Mouse (Mus musculus) erythroblast, embryonic 14.5 days (primary cell): ENCODE data around the gene Pappa. TPM values are rescaled to one million over a fixed set of nuclear protein-coding genes. Genes with fewer than 3 reads are reported as not detected.

ENCODE experiments used
- H3K27me3 ChIP-seq: 2 replicates; pipeline ENCODE4 v1.6.1; 2012; ENCODE audit warnings: inconsistent platforms; ENCODE audit not compliant: control insufficient read depth
- H3K36me3 ChIP-seq: 2 replicates; pipeline ENCODE4 v1.6.1; 2012; ENCODE audit warnings: mild to moderate bottlenecking, inconsistent platforms; ENCODE audit not compliant: control insufficient read depth
- H3K4me1 ChIP-seq: 2 replicates; pipeline ENCODE4 v1.6.1; 2012; ENCODE audit warnings: inconsistent platforms; ENCODE audit not compliant: control insufficient read depth
- H3K4me3 ChIP-seq: replicated peaks from 2 replicates; pipeline ENCODE3; 2012; ENCODE audit warnings: moderate library complexity, mild to moderate bottlenecking, inconsistent platforms
- H3K9me3 ChIP-seq: 2 replicates; pipeline ENCODE4 v1.6.1; 2012; ENCODE audit warnings: low read length, inconsistent platforms, mixed read lengths; ENCODE audit not compliant: control insufficient read depth
- GATA1 ChIP-seq: IDR thresholded peaks from 2 replicates; pipeline ENCODE4 v1.6.1; 2012; ENCODE audit warnings: low read length, inconsistent platforms, mixed read lengths
- TAL1 ChIP-seq: IDR thresholded peaks from 3 replicates; pipeline ENCODE4 v1.6.1; 2012; ENCODE audit warnings: low read length, inconsistent platforms, mixed read lengths
- polyA plus RNA-seq: library from polyadenylated mRNA; stranded (reverse); fragments of >175 nt; gene quantifications from 2 replicates; pipeline ENCODE4 v1.2.3, GENCODE M21; 2012

Pappa gene
- polyA plus RNA-seq, 1 experiment: not detected

DNA sequence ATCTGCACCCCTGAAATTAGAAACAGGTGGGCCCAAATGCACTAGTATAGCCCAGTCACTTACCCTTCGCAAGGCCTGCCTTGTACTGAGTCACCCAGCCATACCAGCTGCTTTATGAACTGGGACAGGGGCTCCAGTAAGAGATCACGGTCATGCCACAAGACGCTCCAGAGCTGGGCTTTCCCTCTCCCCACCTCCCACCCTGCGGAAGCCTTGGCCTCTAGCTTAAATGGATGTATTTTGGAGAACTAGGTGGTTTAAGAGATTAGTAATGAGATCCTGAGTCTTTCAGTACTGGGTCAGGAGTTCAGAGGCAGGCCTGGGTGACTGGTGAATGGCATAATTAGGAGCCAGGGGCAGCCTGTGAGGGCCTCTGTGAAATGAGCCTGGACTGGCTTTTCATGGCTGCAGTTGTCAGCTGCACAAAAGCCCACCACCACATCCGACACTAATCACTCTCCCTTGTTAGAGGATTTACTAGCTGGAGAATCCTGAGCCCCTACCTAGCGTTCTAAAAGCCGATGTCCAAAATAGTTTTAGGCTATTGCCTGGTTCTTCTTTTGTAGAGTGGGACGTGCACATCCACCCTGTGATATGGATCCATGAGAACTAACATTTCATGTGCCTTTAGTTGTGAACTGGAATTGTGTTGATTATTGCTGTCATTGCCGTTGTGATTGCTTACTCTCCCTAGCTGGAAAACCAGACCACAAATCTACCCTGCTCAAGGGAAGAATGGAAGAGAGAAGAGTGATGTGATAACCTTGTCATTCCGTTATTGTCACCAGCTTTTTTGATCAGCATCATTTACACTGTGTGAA is 154.7 kb downstream of the Pappa start:
- Histone ChIP-seq H3K36me3 (no peaks in the 10 kb centered on the region), H3K4me3 (no peak overlapping the region), H3K27me3 (no peaks in the 10 kb centered on the region), H3K4me1 (peaks cover 8% of the 10 kb centered on the region), H3K9me3 (no peaks in the 10 kb centered on the region)
- TF ChIP-seq GATA1 (no peak), TAL1 (no peak)

DNA sequence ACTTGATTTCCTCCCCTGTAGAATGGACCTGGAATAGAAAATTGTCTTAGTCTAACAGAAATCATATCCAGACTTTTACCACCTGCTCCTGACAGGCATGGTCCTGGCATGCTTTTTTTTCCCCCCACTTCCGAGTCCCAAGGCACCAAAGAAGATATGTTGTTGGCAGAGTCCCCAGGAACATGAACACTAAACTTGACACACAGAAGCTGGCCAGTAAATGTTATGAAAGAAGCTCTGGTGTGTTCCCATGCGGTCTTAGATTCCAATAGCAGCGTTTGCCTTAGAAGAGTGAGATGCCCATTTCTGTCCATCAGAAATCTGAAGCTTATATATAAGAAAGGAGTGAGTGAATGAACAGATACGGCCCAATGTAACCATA is 155.3 kb downstream of the Pappa start:
- TF ChIP-seq TAL1 (no peak), GATA1 (no peak)

DNA sequence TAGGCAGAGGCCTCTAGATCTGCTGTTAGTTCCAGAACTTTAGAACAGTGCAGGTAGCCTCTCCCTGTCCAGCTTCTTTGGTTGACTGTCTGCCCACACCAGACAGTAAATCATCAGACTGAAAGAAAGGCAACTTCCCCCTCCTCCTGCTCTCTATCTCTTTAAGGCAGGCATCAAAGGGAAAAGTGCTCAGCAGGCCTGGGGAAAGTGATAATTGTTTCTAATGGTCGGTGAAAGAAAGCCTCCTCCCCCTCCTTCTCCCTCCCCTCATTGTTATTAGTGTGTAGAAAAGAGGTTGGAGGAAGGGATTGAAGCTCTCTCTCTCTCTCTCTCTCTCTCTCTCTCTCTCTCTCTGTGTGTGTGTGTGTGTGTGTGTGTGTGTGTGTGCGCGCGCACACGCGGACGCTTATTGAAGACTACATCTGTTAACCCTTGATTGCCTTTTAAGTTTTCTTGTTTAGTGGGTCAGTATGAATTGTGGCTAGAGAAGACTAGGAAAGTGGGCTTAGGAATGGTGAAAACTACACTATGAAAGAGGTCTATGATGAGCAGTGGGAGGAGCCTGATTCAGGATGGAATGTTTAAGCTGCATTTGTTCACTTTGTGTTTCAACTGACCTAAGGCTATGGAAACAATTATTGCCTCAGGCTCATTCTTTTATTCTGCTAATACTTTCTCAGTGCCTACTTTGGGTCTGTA is 156.2 kb downstream of the Pappa start:
- no peak for TF ChIP-seq GATA1
- TF ChIP-seq TAL1: no peak
- Histone ChIP-seq H3K27me3 (no peaks in the 10 kb centered on the region), H3K9me3 (no peaks in the 10 kb centered on the region), H3K36me3 (no peaks in the 10 kb centered on the region), H3K4me3 (no peak overlapping the region), H3K4me1 (peaks cover 9% of the 10 kb centered on the region)

More for the DNA sequence above, 155.3 kb downstream of the Pappa start:
- Histone ChIP-seq H3K4me3 (no peak overlapping the region), H3K27me3 (no peaks in the 10 kb centered on the region), H3K9me3 (no peaks in the 10 kb centered on the region), H3K36me3 (no peaks in the 10 kb centered on the region), H3K4me1 (peaks cover 8% of the 10 kb centered on the region)

DNA sequence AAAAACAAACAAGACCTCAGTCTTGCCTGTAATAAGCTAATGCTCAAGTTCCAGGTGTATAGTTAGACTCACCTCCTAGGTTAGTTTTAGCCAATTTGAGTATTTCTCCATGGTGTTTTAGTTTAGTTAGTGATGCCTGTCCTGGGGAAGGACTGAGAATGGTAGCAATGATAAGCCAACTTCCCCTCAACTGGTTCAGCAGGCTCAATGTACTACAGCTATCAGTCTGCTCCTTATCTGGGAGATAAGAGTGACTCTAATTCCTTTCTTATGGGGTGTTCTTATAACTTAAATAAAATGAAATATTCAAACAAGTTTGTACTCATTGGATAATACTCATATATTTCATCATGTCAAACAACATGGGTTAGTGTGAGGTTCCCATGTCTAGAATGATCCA is 156.9 kb downstream of the Pappa start:
- H3K4me3 ChIP-seq: no peak overlapping the region
- peaks cover 10% of the 10 kb centered on the region for H3K4me1 ChIP-seq
- H3K27me3 ChIP-seq: no peaks in the 10 kb centered on the region
- no peaks in the 10 kb centered on the region for H3K36me3 ChIP-seq
- no peaks in the 10 kb centered on the region for H3K9me3 ChIP-seq
- no peak for TF ChIP-seq TAL1
- no peak for TF ChIP-seq GATA1

DNA sequence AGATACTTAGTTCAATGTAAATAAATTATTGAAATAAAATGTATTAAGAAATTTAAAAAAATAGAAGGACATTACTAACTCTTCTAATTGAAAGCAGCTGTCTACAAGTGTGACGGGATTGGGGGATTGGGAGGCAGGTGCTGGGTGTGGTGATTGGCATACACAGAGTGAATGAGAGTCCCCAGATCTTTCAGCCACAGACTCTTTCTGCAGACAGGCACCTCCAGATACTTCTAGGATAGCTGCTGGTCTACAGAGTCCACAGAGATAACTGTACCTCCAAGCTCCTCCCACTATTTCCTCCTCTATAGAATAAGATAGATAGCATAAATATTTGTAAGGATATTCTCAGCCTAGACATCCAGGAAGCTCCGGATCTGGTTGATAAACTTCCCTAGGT is 159.6 kb downstream of the Pappa start:
- Histone ChIP-seq H3K36me3 (no peaks in the 10 kb centered on the region), H3K27me3 (no peaks in the 10 kb centered on the region), H3K4me1 (peaks cover 10% of the 10 kb centered on the region), H3K9me3 (no peaks in the 10 kb centered on the region), H3K4me3 (no peak overlapping the region)
- TF ChIP-seq TAL1 (no peak), GATA1 (no peak)

DNA sequence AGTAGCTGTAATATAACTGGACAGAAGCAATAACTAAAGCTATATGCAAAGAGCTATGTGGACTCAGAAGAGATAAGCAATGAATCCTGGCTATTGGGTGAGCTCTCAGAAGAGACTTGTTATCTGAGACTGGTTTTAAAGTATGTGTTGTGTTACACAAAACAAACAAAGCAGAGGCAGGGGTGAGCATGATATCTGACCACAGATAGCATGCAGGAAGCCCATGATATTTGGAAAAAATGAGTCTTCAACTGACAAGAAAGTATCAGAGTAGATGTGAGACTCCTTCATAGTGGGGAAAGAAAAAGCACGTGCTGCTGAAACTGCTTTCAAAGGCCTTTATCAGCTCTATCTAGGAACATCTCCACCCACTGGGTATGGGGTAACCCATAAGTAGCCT is 161.2 kb downstream of the Pappa start:
- Histone ChIP-seq H3K36me3 (no peaks in the 10 kb centered on the region), H3K27me3 (no peaks in the 10 kb centered on the region), H3K4me3 (no peak overlapping the region), H3K9me3 (no peaks in the 10 kb centered on the region), H3K4me1 (peaks cover 6% of the 10 kb centered on the region)
- no peak for TF ChIP-seq TAL1
- no peak for TF ChIP-seq GATA1

DNA sequence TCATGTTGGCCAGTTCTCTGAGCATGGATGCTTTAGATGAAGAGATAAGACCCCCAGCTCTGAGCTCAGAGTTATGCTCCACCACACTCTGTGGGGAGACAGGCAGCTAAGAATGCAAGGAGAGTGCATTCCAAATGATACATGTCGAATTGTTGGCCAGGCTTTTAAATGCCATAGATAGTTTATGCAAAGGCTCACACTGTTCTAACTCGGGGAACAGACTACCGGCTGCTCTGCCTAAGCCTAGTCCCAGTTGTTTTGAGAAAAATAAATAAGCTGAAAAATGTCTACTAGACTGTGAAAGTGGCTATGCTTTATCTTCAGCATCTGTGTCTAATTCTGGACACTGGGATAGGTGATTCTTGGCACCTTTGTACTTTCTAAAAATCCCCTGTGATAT is 165.3 kb downstream of the Pappa start:
- no peak overlapping the region for H3K4me3 ChIP-seq
- H3K4me1 ChIP-seq: peaks cover 2% of the 10 kb centered on the region; the same call in 1 of the 2 replicates
- no peaks in the 10 kb centered on the region for H3K36me3 ChIP-seq
- no peak for TF ChIP-seq TAL1
- TF ChIP-seq GATA1: no peak
- no peaks in the 10 kb centered on the region for H3K9me3 ChIP-seq
- no peaks in the 10 kb centered on the region for H3K27me3 ChIP-seq

DNA sequence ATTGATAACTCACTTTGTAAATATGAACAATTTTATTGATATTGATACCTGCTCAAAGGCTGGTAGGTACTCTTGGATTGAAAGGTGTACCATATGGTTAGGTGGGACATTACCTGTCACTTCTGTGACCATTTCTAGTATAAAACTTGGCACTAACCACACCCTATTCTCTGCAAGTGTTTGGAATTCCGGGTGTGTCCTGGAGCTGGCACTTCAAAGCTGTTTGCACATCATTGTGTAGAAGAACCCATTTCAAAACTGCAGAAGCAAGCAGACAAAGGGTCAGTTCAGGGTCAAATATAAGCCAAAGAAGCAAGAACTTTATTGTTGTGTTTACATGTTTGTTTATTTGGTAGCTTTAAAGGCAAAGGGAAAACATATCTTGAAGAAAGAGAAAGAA is 171.8 kb downstream of the Pappa start:
- no peaks in the 10 kb centered on the region for H3K9me3 ChIP-seq

DNA sequence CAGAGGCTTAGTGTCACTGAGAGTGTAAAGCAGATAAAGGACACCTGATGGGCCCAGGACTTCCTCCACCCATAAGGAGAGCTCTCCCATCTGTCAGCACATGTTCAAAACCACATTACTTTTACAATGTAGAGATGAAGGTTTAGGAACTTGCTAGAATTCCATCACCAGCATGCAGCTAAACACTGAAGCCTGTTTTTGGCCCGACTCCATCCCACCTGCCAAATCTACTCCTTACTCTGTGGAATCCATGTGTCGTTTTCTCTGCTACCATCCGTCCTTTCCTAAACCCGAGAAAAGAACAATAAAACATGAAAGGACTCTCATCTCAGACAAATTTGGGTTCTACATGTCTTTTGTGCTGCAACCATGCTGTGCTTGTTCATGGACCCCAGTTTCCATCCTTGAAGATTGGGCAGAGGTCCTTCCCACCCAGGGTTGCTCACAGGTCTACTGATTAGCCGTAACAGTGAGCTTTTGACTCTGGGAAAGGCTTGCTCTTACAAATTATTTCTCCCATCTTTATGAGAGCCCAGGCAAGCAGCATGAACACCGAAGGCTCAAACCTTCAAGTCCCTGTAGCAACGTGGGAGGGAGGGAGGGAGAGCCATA is 172.5 kb downstream of the Pappa start:
- Histone ChIP-seq H3K27me3 (no peaks in the 10 kb centered on the region), H3K9me3 (no peaks in the 10 kb centered on the region), H3K4me3 (no peak overlapping the region), H3K4me1 (no peaks in the 10 kb centered on the region), H3K36me3 (no peaks in the 10 kb centered on the region)
- TF ChIP-seq TAL1 (no peak), GATA1 (no peak)

More for the DNA sequence above, 171.8 kb downstream of the Pappa start:
- H3K4me3 ChIP-seq: no peak overlapping the region
- H3K4me1 ChIP-seq: no peaks in the 10 kb centered on the region
- H3K36me3 ChIP-seq: no peaks in the 10 kb centered on the region
- TF ChIP-seq GATA1 (no peak), TAL1 (no peak)
- H3K27me3 ChIP-seq: no peaks in the 10 kb centered on the region
